Mouse (Mus musculus) heart, postnatal 4 days (tissue): Measurements from ENCODE around the gene Cbl. TPM values are rescaled to one million over a fixed set of nuclear protein-coding genes. Genes with fewer than 3 reads are reported as not detected.

Source experiments
- DNase-seq: peaks from one replicate; pipeline ENCODE4 v3.0.0; 2021
- total RNA-seq, 2 experiments: library from RNA; stranded (reverse); gene quantifications; 2 replicates each; pipeline ENCODE4 v1.2.3; 2021

Gene Cbl
- total RNA-seq, 2 experiments from 2014 or later, result 28.5 to 28.8 TPM

DNA sequence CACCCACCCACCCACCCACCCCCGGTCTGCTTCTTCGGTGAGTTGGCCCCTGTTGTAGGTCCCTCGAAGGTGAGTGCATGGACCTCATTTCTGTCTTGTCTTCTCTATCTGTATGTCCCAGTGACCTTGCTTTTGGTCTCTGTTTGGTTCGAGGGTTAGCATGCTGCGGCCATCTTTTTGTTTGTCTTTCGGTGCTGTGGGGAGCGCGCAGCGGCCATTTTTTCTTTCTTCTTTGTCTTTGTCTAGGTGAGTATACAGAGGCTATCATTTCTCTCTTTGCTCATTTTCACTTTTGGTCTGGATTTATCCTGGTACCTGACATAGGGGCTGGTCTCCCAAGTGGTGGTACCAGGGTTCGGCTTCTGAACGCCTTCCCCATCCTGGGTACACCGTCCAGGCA lies 55.0 kb downstream of the Cbl start:
- no peak for DNase-seq

GRCm38 (mm10) chr9:44178389-44178788 lies 55.5 kb downstream of the Cbl start:
- DNase-seq, result peak; percentile 32

- DNase-seq, result no peak
These were observed 56.4 kb downstream of the Cbl start for GRCm38 (mm10) chr9:44177405-44177804.

- no peak for DNase-seq
These were observed 57.9 kb downstream of the Cbl start for GRCm38 (mm10) chr9:44175957-44176356.

DNA sequence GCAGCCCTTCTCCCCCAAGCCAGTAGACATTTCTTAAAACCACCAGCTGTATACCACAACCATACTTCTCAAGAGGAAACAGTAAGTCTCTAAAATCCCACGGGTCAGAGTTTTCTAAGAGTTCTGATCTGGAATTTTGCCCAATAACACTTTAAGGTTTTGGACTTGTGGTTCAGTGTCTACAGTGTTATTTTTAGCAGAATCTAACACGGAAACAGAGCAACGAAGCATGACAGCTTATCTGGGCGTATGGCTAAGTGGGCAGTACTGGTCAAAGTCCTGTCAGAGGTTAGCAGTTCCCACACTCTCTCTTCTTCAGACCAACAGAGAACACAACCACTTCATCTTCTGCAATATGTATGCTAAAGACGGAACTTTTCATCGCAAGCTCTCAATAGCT lies 58.3 kb downstream of the Cbl start:
- no peak for DNase-seq

- DNase-seq, result peak; percentile 23
These were observed 63.1 kb downstream of the Cbl start for GRCm38 (mm10) chr9:44170691-44171151.

GRCm38 (mm10) chr9:44168931-44169330 lies 64.9 kb downstream of the Cbl start:
- no peak for DNase-seq

DNA sequence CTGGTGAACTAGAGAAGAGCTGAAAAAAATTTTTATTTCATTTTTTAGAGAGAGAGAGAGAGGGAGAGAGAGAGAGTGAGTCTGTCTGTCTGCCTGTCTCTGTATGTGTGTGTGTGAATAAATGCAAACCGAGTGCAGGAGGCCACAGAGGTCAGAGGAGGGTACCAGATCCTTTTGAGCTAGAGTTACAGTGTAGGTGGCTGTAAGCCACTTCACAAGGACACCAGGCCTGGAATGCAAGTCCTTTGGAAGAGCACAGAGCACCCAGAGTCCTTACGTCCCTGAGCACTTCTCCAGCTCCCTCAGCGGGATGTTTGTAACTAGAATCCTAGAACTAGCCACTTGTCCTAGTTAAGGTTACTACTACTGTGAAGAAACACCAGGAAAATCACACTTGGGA lies 74.0 kb downstream of the Cbl start:
- no peak for DNase-seq

GRCm38 (mm10) chr9:44147290-44147689 lies 86.6 kb downstream of the Cbl start:
- peak; percentile 61 for DNase-seq

DNA sequence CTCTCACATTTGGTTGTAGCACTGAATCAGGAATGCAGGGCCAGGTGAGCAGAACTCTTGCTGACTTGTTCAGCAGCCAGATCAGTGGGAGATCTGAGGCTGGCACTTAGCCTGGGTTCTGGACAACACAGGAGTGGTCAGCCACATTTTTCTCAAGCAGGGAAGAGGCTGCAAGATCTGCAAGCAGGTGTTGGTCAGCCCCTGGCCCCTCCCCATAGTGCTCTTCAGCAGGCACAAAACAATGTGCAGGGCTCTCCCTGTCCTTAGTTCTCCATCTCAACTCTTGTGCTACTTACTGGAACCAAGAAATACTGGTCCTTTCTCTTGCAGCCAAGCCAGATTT lies 89.2 kb downstream of the Cbl start:
- no peak for DNase-seq

DNA sequence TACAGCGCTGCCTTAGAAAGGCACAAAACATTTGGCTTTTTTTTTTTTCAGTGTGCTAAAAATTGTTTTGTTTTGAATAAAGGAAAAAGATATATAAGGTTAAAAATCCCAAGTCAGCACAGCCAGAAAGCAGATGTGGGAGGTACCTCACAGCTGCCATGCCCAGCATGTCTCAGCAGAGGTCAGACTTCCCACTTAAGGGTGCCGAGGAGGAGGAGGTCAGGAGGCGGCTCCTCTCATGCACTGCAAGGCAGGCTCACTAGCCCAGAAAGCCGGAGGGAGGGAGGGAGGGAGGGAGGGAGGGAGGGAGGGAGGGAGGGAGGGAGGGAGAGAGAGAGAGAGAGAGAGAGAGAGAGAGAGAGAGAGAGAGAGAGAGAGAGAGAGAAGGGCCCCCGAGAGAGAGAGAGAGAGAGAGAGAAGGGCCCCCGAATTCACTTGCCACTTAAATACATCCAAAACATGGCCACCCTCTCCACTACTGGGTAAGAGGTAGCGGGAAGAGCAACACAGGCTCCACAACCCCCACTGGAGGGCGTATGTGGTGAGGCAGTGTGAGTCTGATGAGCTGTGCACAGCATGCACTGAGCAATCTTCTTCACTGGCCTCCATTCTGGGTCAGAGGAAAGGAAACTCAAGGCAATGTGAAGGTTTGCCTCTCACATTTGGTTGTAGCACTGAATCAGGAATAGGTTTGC lies 89.7 kb downstream of the Cbl start:
- DNase-seq, result peak; percentile 55

DNA sequence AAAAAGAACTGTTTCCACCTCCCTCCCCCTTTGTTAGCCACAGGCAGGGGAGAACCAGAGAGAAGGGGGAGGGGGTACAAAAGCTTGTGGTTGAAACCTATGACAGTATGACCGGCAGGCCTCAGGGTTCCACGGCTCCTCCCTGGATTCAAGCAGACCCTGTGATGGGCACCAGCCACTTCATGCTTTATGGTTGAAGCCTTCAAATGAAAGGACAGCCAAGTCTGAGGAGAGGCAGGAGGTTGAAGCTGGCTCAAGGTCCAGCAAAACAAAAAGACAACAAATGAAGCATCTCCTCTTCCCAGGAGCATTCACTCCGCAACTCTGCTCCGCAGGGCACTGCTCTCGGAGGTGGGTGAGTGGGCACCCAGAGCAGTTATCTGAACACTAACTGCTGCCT lies 90.4 kb downstream of the Cbl start:
- no peak for DNase-seq

DNA sequence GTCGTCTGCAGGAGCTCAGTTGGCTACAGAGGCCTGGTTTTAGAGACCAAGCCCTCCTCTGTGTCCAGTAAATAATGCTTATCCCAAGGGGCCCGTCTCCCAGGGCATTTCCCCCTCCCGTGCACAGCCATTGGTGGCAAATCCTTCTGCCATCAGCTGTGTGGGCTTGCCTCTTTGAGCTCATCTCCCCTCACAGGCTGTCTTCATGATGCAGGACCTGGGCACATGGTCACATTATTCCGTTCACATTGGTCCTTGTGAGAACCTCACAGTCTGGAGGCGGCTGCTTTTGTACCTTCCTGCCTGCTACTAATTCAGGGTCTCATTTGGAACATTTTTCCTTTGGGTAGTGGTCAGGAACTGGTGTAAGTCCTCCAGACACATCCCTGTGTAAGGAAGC lies 91.9 kb downstream of the Cbl start:
- DNase-seq, result no peak

GRCm38 (mm10) chr9:44137846-44138245 lies 96.0 kb downstream of the Cbl start:
- DNase-seq, result no peak

DNA sequence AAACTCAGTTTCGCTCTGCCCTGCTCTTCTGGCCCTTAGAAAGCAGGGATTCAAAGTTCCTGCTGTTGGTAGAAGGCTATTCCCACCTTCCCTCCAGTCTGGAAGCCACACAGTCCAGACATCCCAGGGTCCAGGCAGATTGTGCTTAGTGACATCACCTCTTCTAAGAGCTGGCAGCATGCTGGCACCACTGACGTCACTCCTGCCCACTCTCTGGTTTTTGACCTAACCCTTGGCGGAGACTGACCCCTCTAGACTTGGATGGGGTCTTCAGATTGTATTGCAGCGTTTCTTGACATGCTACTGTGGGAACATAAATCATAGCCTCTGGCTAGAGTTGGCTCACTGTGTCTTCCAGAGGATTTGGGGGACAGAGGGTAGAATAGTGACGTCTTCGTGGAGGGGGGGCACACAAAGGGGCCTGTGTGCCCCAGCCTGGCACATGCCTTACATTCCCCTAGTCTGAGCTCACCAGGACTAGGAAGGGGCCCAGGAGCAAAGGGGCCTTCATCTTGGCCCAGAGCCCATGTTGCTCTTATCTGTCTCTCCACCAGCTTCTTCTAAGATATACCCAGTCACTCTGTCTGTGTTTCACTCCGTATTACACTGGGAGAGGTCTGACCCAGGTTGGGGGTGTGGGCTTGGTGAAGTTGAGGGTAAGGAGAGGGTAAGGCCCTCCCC lies 98.0 kb downstream of the Cbl start:
- DNase-seq, result peak; percentile 48

DNA sequence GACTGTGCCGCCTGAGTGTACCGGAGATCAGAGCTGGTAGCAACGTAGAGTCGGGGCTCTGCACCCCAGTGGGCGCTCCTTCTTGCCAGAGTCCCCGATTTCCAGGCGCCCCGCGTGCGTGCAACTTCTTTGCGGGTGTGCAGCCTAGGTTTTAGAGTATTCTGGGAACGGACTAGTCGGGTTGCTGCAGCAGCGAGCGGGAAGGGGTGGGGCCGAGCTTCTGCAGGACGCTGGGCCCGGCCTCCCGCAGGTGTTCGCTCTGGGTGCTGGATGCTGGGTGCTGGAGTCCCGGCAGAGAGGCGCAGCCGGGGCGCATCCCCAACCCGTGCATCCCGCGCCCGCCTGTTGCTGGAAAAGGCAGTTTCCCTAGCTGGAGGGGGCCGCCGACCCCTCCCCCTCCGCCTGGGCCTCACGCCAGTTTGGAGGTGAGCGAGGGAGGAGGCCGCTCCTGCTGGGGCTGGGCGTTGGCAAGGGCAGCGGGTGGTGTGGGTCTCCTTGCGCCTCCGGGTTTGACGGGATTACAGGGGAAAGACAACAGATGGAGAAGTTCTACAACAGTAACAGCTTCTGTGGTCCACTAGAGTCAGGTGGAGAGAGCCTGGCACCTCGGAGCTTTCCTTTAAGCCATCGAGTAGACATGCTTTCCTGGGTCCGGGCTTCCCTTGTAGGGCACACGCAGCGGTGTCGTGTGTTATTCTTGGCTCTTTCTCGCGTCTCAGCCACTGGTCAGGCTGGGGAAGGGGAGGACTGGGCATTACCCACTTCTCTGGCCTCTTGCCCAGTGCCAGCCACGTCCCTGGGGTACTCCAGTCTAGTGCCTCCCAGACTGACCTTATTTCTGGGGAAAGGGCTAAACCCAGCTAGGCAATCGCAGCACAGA lies 98.8 kb downstream of the Cbl start:
- DNase-seq, result peak; percentile 84

DNA sequence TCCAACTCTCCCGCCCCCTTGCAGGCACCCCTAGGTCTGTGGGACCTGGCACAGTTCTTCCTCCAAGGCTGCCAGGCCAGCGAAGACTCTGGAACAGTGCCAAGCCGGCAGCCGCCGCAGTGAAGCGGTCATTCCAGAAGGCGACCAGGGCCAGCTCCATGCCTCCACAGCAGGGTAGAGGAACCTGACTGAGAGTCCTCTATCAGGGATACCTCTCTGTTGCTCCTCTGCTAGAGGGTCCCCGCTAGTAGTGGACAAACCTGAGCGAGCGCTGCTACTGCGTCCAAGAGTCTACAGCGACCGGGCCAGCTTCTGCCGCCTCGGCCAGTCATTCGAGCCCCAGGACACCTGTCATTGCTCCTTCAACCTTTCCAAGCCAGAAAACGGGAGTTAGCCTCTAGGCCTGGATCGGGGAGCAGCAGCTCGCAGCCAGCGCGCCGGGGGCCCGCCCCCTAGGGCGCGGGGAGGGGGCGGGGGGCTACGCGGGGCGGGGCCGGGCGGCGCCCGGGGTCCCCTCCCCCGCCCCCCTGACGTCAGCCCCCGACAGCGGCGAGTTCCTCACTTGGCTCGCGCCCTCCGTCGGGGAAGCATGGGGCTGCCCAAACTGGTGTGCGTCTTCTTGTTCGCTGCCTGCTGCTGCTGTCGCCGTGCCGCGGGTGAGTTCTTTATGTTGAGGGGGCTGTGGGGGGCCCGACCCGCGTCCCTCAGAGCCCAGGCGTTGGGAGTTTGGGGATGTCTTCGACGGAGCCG lies 99.6 kb downstream of the Cbl start, which contains the start of gene Mcam:
Gene Mcam (plus strand): TSS at position 369 of the 750 bp plus-strand sequence.
- peak; percentile 85 for DNase-seq

DNA sequence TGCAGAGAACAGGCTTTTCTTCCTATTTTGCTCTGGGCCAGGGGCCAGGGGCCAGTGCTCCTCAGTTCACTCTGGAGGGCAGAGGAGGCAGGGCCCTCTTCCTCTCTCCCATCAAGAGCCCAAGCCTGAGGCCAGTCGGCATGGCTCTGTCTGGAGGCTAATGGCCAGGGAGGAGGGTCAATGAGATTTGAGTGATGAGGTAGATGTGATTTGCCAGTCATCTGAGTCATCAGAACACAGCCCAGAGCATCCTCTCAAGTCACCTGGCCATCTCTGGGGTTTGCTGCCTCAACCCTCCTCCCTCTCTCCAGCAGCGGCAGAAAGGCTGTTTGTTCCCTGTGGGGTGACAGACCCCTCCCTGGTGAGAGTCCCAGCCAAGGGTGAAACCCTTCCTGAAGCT lies 100.6 kb downstream of the Cbl start:
- DNase-seq, result no peak

DNA sequence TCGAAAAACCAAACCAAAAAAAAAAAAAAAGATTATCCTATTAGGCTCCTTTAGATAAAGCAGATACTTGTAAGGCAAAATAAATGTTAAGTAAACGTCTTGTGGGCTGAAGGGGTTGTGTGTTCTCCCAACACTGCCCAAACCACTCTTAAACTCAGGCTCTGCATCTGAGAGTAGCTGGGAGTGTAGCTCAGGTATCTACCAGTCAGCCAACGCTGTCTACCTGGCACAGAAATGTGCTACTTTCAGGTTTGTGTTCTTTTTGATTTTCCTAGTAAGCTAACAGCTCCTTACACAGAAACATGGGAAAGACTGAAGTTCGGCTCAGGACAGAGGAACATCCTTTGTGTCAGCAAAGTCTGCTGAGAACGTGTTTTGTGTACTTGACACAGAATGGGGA lies 101.6 kb downstream of the Cbl start:
- DNase-seq, result no peak

DNA sequence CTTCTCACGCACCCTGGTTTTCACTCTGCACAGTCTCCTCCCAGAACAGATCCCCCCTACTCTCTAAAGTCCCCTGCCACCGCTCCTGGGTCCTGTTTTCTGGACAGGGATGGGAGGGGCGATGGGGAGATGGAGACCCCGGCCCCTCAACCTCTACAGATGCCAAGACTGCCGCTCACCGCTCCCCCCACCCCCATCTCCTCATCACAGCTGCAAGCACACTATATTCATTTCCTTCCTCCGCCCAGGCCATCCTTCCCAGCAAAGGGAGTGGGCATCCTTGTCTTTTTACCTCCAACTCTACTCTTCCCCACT lies 102.6 kb downstream of the Cbl start:
- DNase-seq, result no peak

- DNase-seq, result peak; percentile 76
These were observed 103.1 kb downstream of the Cbl start for GRCm38 (mm10) chr9:44130581-44131275.

DNA sequence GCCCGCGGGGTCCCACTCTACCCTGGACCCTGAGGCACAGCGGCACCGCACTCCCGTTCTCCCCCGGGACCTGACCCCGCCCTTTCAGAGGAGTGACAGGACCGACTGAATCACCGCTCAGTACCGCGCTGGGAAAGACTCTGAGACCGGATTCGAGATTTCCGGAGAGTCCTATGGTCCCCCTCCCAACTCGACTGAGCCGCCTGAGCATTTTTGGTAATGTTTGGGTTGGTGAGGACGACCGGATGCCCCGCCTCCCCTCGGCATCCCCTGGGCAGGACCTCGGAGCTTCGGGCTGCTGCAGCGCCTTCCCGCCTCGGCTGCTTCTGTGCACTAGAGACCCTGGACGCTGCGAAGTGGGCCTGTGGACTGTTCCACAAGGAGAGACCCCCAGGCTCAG lies 103.8 kb downstream of the Cbl start:
- DNase-seq, result peak; percentile 85
